Mouse (Mus musculus) duodenum, adult 2 months (tissue): ENCODE data around the gene Btbd18. TPM values are rescaled to one million over a fixed set of nuclear protein-coding genes. Genes with fewer than 3 reads are reported as not detected.

Source experiments
- polyA plus RNA-seq: library from polyadenylated mRNA; depleted of rRNA; stranded (reverse); fragments of >200 nt; gene quantifications from 2 replicates; pipeline ENCODE4 v1.2.3, GENCODE M21; 2012; ENCODE audit warnings: low replicate concordance; rRNA removed

Btbd18 gene
- polyA plus RNA-seq, result not detected in 2 replicates

DNA sequence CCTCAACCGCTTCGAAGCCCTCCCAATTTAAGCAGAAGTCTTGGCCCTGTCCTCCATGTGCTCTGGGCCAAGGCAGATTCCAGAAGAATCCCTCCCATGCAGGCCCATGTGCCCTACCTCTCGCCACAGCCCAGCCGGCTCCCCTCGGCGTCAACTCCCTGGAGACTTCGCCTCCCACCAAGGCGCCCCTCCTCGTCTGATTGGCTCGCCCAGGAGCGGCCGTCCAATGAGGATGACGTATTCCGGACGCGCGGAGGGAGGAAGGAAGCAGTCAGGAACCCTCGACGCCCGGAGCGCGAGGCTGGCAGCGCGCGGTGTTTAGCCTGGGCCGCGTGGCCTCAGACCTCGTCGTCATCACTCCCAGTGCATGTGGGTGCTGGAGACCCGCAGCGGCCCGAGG lies at the start of gene Btbd18:
Gene Btbd18, plus strand, starts transcription at position 274 of the 400 bp plus-strand sequence.

DNA sequence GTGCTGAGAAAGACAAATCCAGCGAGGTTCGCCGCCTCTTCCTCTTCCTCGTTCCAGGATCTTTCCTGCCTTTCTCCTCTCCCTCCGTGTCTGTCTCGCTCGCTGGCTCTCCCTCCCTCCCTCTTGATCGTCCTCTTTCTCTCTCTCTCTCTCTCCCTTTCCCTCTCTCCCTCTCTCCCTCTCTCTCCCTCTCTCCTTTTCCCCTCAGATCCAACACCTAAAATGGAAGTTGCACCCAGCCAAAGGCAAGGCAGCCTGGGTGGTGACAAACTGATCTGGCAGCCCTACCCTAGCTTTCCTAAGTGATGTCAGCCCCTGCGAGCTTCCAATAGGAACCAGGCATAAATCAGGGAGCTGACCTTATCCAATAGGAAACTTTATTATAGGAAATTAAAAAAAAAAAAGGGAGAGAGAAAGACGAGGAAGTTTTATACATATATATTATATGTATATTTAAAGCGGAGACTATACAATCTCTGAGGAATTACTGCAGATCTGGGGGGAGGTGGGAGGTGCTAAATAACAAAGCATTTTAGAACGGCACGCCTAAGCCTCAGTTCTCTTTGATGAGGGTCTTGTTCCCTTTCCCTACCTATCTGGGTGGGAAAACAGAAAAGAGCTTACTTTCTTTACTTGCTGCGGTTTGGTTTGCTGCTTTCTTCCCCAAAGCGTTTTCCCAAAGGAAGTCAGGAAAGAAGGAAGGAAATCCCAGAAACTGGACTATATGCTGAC lies 8.2 kb upstream of the Btbd18 start, which contains the start of gene Ctnnd1:
Gene Ctnnd1, minus strand, starts transcription at position 302 of the 732 bp plus-strand sequence.

GRCm38 (mm10) chr2:84670569-84670933 lies 11.7 kb downstream of the Btbd18 start, which contains the start of gene Selenoh:
Selenoh (minus strand) TSS chr2:84670770.

DNA sequence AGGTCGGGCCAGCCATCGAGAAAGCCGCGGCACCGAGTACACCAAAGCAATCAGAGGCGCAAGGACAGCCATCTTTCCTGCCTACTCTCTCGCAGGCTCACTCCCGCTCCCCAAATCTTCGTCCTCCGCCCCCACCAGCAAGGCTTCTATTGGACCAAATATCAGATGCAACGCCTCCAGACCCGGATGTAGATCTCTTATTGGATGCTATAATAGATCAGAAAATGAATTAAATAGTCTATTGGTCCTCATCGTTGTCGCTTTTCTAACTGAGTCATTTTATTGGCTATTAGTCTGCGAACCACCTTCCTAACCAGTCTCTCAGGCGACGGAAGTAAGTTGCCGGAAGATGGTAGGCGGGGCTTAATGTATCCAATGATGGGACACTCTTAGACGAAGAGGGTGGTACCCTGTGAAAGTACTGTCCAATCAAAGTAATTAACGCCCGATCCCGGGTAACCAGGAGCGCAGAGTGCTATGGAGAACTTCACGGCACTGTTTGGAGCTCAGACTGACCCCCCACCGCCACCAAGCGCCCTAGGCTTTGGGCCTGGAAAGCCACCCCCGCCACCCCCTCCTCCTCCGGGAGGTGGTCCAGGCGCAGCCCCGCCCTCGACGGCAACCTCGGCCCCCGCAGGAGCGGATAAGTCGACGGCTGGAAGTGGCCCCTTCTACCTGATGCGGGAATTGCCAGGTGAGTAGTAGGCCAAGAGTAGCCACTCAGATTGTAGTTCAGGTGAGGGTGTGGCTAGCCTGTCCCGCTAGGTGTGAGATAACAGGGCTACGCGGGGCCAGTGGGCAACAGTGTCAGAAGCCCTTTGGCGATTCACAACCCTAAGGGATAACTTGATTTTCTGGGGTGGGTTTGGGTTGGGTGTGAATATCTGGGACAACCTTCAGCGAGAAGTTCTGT lies 19.3 kb downstream of the Btbd18 start, which contains the start of the genes Gm28635 and Med19:
Gene Gm28635, minus strand, starts transcription at position 74 of the 913 bp plus-strand sequence.
Gene Med19, plus strand, starts transcription at position 435 of the 913 bp plus-strand sequence.

GRCm38 (mm10) chr2:84679016-84679415 lies 20.1 kb downstream of the Btbd18 start, which contains the start of gene Tmx2:
Tmx2 (minus strand) TSS chr2:84679140.

DNA sequence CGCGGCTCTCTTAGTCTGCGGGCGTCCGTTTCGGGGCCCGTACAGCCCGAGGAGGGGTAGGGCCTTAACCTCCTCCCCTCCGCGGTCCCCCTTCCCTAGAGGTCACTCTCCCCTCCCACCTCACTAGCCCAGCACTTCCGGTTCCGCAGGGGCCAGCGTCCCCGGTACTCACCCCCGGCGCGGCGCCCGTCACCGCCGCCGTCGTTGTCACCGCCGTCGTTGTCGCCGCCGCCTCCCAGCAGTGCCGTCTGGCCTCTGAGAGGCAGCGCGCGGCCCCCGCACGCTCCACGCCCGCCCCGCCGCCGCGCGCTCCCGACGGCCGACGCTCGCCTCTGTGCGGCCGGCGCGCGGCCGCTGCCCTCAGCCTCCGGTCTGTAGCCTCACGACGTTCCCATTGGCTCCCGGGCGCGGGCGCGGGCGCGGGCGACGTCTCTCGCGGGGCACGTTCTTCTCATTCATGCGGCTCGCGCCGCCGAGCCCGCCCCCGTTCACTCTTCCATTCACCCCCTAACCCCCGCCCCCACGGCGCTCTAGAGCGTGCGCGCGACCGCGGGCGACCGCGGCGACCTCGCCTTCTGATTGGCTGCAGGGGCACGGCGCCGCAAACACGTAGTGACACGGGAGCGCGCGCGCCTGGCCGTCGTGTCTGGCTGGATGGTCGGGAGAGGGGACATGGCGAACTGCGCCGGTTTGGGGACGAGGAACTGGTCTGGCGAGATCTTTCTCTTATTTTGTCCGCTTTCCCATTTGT lies 56.1 kb downstream of the Btbd18 start, which contains the start of gene Zdhhc5:
Gene Zdhhc5, minus strand, starts transcription at position 370 of the 751 bp plus-strand sequence.

Other genes with a start within 250 kb of the Btbd18 start
- 0.23 and 2.4 TPM in 2 replicates for gene Calcrl, start 233.7 kb upstream of the Btbd18 start, polyA plus RNA-seq
- 0.21 and 0.54 TPM in 2 replicates for gene Tfpi, start 182.3 kb upstream of the Btbd18 start, polyA plus RNA-seq
- 27.3 and 34.7 TPM in 2 replicates for gene Ctnnd1, start 8.3 kb upstream of the Btbd18 start, polyA plus RNA-seq
- 40.6 and 43.2 TPM in 2 replicates for gene Selenoh, start 11.7 kb downstream of the Btbd18 start, polyA plus RNA-seq
- gene Gm28635, start 19.0 kb downstream of the Btbd18 start, polyA plus RNA-seq, result not detected in 2 replicates
- 3.8 and 7.3 TPM in 2 replicates for gene Med19, start 19.3 kb downstream of the Btbd18 start, polyA plus RNA-seq
- gene Tmx2, start 20.1 kb downstream of the Btbd18 start, polyA plus RNA-seq, result 18.5 and 60.4 TPM in 2 replicates
- gene Zdhhc5, start 56.1 kb downstream of the Btbd18 start, polyA plus RNA-seq, result 31.5 and 33.1 TPM in 2 replicates
- gene Clp1, start 68.3 kb downstream of the Btbd18 start, polyA plus RNA-seq, result 4.8 and 8.4 TPM in 2 replicates
- 1.3 and 2.3 TPM in 2 replicates for gene Ypel4, start 75.0 kb downstream of the Btbd18 start, polyA plus RNA-seq
- gene Gm19426, start 84.6 kb downstream of the Btbd18 start, polyA plus RNA-seq, result not detected in 2 replicates
- 91.3 and 98.4 TPM in 2 replicates for gene Serping1, start 116.4 kb downstream of the Btbd18 start, polyA plus RNA-seq
- 29.3 and 114 TPM in 2 replicates for gene Ube2l6, start 139.7 kb downstream of the Btbd18 start, polyA plus RNA-seq
- gene Smtnl1, start 163.6 kb downstream of the Btbd18 start, polyA plus RNA-seq, result not detected in 2 replicates
- gene Timm10, start 167.9 kb downstream of the Btbd18 start, polyA plus RNA-seq, result 19.8 and 23.5 TPM in 2 replicates
- gene Slc43a1, start 179.8 kb downstream of the Btbd18 start, polyA plus RNA-seq, result 1.8 and 3.4 TPM in 2 replicates
- gene Rtn4rl2, start 227.6 kb downstream of the Btbd18 start, polyA plus RNA-seq, result 4.3 and 17.8 TPM in 2 replicates